ENCODE assay signal across 13 mouse cellular contexts in genomic region chr2:181721200-181721599, GRCm38 (mm10). TPM values are rescaled to one million over a fixed set of nuclear protein-coding genes. Genes with fewer than 3 reads are reported as not detected.
"Had no signal": no experiment of that assay in that cellular context is flagged by ENCODE, and none has a peak within 500 bp of the region (broad histone marks: within the 10 kb centered on the region; RNA-seq: fewer than 3 reads in every experiment).

No protein-coding gene starts in this region.

- DNase-seq: kidney, postnatal 14 days; liver; liver, embryonic 13.5 days; liver, postnatal 0 days; right cerebral cortex, adult 18-20 months; right cerebral cortex, postnatal 25 days; thymus, postnatal 4 days had no signal

RNA-seq across cellular contexts. Expression of gene Lkaaear1, which starts 23.0 kb away (rescaled TPM):
- total RNA-seq: layer of hippocampus, adult 8-10 months; layer of hippocampus, postnatal 25 days; left cerebral cortex, adult 2 months; left cerebral cortex, postnatal 25 days; megakaryocyte-erythroid progenitor cell, adult 5-6 weeks; midbrain, postnatal 0 days had no signal

RNA-seq across cellular contexts. Expression of gene Myt1, which starts 41.9 kb away (rescaled TPM):
- total RNA-seq: megakaryocyte-erythroid progenitor cell, adult 5-6 weeks had no signal
